Mouse (Mus musculus): ENCODE measurements around the gene Gnai2.

DNA sequence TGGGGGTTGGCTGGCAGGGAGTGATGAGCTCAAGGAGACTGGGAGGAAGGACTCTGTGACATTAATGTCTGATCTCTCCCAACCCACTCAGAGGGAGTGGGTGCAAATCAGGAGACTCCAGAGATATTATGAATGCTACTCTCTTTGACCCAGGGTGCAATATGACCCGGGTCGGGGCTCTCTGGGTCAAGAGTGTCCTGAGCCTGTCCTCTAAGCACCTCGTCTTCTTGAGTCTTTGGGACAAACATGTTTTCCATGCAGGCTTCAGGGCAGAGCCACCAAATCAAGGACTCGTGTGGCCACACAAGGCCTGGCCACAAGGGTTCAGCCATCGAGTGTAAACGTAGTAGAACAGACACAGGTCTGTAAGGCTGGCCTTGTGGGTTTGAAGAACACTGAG lies 22.9 kb upstream of the Gnai2 start:
- TF ChIP-seq POLR2A (IDR thresholded peaks at IDR 0.05; ENCODE audit: extremely low read depth, insufficient read depth, low read length) (no peak), CTCF (IDR thresholded peaks at IDR 0.05; ENCODE audit: extremely low read depth, insufficient read depth, low read length) (no peak)
